Mouse (Mus musculus) heart, embryonic 13.5 days (tissue): ENCODE data around the gene Zfp428. TPM values are rescaled to one million over a fixed set of nuclear protein-coding genes. Genes with fewer than 3 reads are reported as not detected.

Experiments used
- ATAC-seq: fragments of 200-750 bp; cut with Nextera tagmentation; 2 replicates; pipeline ENCODE4 v1.8.0; 2017; ENCODE audit warnings: moderate TSS enrichment; ENCODE audit not compliant: insufficient number of reproducible peaks, low FRiP score, low TSS enrichment; ENCODE audit errors: extremely low read depth
- H3K27ac ChIP-seq: fragments of 300-500 bp; sonication (generic); replicated peaks from 2 replicates; pipeline ENCODE4 v1.5.1; 2015; ENCODE audit warnings: moderate library complexity, mild to moderate bottlenecking, inconsistent platforms
- H3K27me3 ChIP-seq: fragments of 300-500 bp; sonication (generic); replicated peaks from 2 replicates; pipeline ENCODE4 v1.6.1; 2015; ENCODE audit warnings: mild to moderate bottlenecking, inconsistent platforms
- H3K36me3 ChIP-seq: fragments of 300-500 bp; sonication (generic); 2 replicates; pipeline ENCODE4 v1.6.1; 2015; ENCODE audit warnings: mild to moderate bottlenecking, inconsistent platforms
- H3K4me1 ChIP-seq: fragments of 300-500 bp; sonication (generic); 2 replicates; pipeline ENCODE4 v1.6.1; 2015; ENCODE audit warnings: inconsistent platforms
- H3K4me2 ChIP-seq: fragments of 300-500 bp; sonication (generic); 2 replicates; pipeline ENCODE4 v1.6.1; 2015; ENCODE audit warnings: inconsistent platforms, mild to moderate bottlenecking, moderate library complexity
- H3K4me3 ChIP-seq: fragments of 300-500 bp; sonication (generic); 2 replicates; pipeline ENCODE4 v1.5.1; 2015; ENCODE audit warnings: moderate library complexity, mild to moderate bottlenecking, inconsistent platforms
- H3K9ac ChIP-seq: fragments of 300-500 bp; sonication (generic); 2 replicates; pipeline ENCODE4 v1.6.1; 2015; ENCODE audit warnings: inconsistent platforms, mild to moderate bottlenecking, moderate library complexity
- H3K9me3 ChIP-seq: fragments of 300-500 bp; sonication (generic); 2 replicates; pipeline ENCODE4 v1.6.1; 2016; ENCODE audit warnings: inconsistent platforms
- WGBS: fragments of 180-500 bp; shearing (Covaris S2); methylation state at CpG from one replicate; pipeline ENCODE4 v1.1.7; 2015; ENCODE audit warnings: mixed read lengths; 5-methylcytosine and 5-hydroxymethylcytosine counted together
- polyA plus RNA-seq: library from polyadenylated mRNA; unstranded; fragments of >200 nt; fragmentation: Nextera tagmentation; extraction: Ambion mirVana; gene quantifications from 2 replicates; pipeline ENCODE4 v1.2.1, GENCODE M21; 2015

Gene Zfp428
- polyA plus RNA-seq, 1 experiment from 2014 or later = 32.9 TPM

DNA sequence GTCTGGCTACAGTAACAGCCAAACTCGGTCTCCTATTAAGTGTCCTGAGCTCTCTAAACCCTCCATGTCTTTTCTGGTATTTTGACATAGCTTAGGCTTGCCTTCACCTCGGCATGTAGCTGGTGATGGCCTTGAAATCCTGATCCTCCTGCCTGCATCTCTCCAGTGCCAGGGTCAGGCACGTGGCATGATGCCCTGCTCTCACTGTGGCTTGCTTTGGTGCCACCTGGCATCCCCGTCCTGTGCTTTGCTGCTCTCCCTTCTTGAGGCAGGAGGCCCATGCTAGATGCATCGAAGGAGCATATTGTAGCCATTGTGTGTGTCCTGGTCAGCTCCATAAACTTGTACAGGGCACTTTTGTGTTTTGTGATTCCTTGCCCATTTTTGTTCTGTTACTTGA is 30.8 kb downstream of the Zfp428 start:
- Histone ChIP-seq H3K36me3 (peaks cover 41% of the 10 kb centered on the region), H3K9me3 (no peaks in the 10 kb centered on the region), H3K4me2 (no peak overlapping the region), H3K27ac (no peak overlapping the region), H3K4me3 (no peak overlapping the region), H3K9ac (no peak overlapping the region), H3K4me1 (peaks cover 12% of the 10 kb centered on the region; the same call in 1 of the 2 replicates), H3K27me3 (peaks cover 14% of the 10 kb centered on the region)
- WGBS = 80% methylated on average over 5 of the region's 5 CpGs
- no peak for ATAC-seq

- Histone ChIP-seq H3K4me3 (no peak overlapping the region), H3K9me3 (no peaks in the 10 kb centered on the region), H3K4me2 (no peak overlapping the region), H3K27ac (no peak overlapping the region), H3K27me3 (peaks cover 11% of the 10 kb centered on the region), H3K9ac (no peak overlapping the region), H3K36me3 (peaks cover 35% of the 10 kb centered on the region), H3K4me1 (peaks cover 12% of the 10 kb centered on the region; the same call in 1 of the 2 replicates)
- WGBS = 34% methylated on average over 5 of the region's 5 CpGs
- no peak for ATAC-seq
Observed at GRCm38 (mm10) chr7:24538154-24538553, 31.3 kb downstream of the Zfp428 start.

DNA sequence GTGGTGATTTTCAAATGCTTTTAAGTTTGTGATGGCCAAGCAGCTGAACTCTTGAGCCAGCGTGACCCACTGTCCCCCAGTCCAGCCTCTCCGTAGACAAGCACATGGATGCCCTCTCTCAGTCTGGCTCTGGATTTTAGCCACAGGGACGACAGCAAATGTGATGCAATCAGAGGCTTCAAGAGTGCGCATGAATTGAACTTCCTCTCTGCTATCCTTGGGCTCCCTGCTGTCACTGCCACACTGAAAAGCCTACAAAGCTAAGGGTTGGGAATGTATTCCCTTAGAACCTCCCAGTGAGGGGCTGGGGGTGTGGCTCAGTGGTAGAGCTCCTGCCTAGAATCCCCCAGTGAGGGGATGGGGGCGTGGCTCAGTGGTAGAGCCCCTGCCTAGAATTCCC is 31.9 kb downstream of the Zfp428 start:
- no peak overlapping the region for H3K27ac ChIP-seq
- H3K4me3 ChIP-seq = no peak overlapping the region
- no peak for ATAC-seq
- peaks cover 9% of the 10 kb centered on the region; the same call in 1 of the 2 replicates for H3K4me1 ChIP-seq
- peaks cover 30% of the 10 kb centered on the region for H3K36me3 ChIP-seq
- H3K27me3 ChIP-seq = peaks cover 5% of the 10 kb centered on the region
- H3K9me3 ChIP-seq = no peaks in the 10 kb centered on the region
- no peak overlapping the region for H3K9ac ChIP-seq
- WGBS = 75% methylated on average over 5 of the region's 5 CpGs
- H3K4me2 ChIP-seq = no peak overlapping the region

DNA sequence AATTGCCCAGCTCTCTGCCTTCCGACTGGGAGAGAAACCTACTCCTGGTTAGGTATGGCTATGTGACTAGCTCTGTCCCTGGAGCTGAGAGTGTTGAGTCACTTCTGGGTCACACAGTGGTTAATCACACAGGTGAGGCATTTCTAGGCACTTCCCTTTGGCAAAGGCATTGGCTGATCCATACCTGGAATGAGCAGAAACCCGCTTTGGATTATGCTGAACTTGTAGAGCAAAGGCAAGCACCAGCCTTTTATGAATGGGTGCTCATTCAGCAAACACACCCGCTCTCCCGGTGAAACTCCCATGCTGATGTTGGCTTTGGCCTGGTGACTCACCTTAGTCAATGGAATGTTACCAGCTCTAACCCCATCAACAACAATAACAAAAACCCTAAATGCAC is 32.9 kb downstream of the Zfp428 start:
- no peak overlapping the region for H3K27ac ChIP-seq
- no peaks in the 10 kb centered on the region for H3K9me3 ChIP-seq
- H3K36me3 ChIP-seq = peaks cover 20% of the 10 kb centered on the region
- H3K4me3 ChIP-seq = no peak overlapping the region
- no peaks in the 10 kb centered on the region for H3K4me1 ChIP-seq
- H3K27me3 ChIP-seq = no peaks in the 10 kb centered on the region
- WGBS = 91% methylated on average over 4 of the region's 4 CpGs
- H3K9ac ChIP-seq = no peak overlapping the region
- H3K4me2 ChIP-seq = no peak overlapping the region
- no peak for ATAC-seq

- 84% methylated on average over 2 of the region's 2 CpGs for WGBS
- H3K9me3 ChIP-seq = no peaks in the 10 kb centered on the region
- no peak overlapping the region for H3K4me2 ChIP-seq
- peaks cover 15% of the 10 kb centered on the region for H3K36me3 ChIP-seq
- ATAC-seq = no peak
- no peaks in the 10 kb centered on the region for H3K27me3 ChIP-seq
- H3K4me1 ChIP-seq = peaks cover 15% of the 10 kb centered on the region
- no peak overlapping the region for H3K4me3 ChIP-seq
- H3K9ac ChIP-seq = no peak overlapping the region
- no peak overlapping the region for H3K27ac ChIP-seq
Observed at GRCm38 (mm10) chr7:24544506-24544905, 37.7 kb downstream of the Zfp428 start.

- peaks cover 15% of the 10 kb centered on the region for H3K4me1 ChIP-seq
- no peaks in the 10 kb centered on the region for H3K9me3 ChIP-seq
- H3K9ac ChIP-seq = peak within 1 kb of the TSS; percentile 89
- H3K4me2 ChIP-seq = peak within 1 kb of the TSS; percentile 79
- 26% methylated on average over 13 of the region's 13 CpGs for WGBS
- no peaks in the 10 kb centered on the region for H3K27me3 ChIP-seq
- peaks cover 32% of the 10 kb centered on the region for H3K36me3 ChIP-seq
- peak within 1 kb of the TSS; percentile 80 for H3K27ac ChIP-seq
- H3K4me3 ChIP-seq = peak within 1 kb of the TSS; percentile 73
- no peak for ATAC-seq
Observed at GRCm38 (mm10) chr7:24546068-24546614, 39.3 kb downstream of the Zfp428 start, which contains the start of the genes Pinlyp and Xrcc1. TSS of gene Pinlyp (minus strand) at chr7:24546118. TSS of gene Xrcc1 (plus strand) at chr7:24546289.

- Histone ChIP-seq H3K9ac (peak overlapping the region; percentile 89), H3K4me3 (peak overlapping the region; percentile 73), H3K27ac (peak overlapping the region; percentile 80), H3K9me3 (no peaks in the 10 kb centered on the region), H3K4me2 (peak overlapping the region; percentile 79), H3K27me3 (no peaks in the 10 kb centered on the region), H3K36me3 (peaks cover 38% of the 10 kb centered on the region), H3K4me1 (peaks cover 15% of the 10 kb centered on the region)
- ATAC-seq = peak; percentile 97
- WGBS = under 1% methylated on average over 57 of the region's 57 CpGs
Observed at GRCm38 (mm10) chr7:24546634-24547389, 40.0 kb downstream of the Zfp428 start.

GRCm38 (mm10) chr7:24547534-24548036 is 40.8 kb downstream of the Zfp428 start:
- 25% methylated on average over 13 of the region's 13 CpGs for WGBS
- Histone ChIP-seq H3K4me2 (peak overlapping the region; percentile 79), H3K9ac (peak overlapping the region; percentile 89), H3K36me3 (peaks cover 46% of the 10 kb centered on the region), H3K9me3 (no peaks in the 10 kb centered on the region), H3K27me3 (no peaks in the 10 kb centered on the region), H3K4me1 (peaks cover 15% of the 10 kb centered on the region), H3K27ac (peak overlapping the region; percentile 58; the same call in 1 of the 2 replicates), H3K4me3 (peak overlapping the region; percentile 73)
- no peak for ATAC-seq

- Histone ChIP-seq H3K27ac (no peak overlapping the region), H3K4me1 (peaks cover 8% of the 10 kb centered on the region), H3K36me3 (peaks cover 85% of the 10 kb centered on the region), H3K9ac (no peak overlapping the region), H3K4me3 (no peak overlapping the region), H3K4me2 (no peak overlapping the region), H3K9me3 (no peaks in the 10 kb centered on the region), H3K27me3 (no peaks in the 10 kb centered on the region)
- 75% methylated on average over 12 of the region's 12 CpGs for WGBS
- no peak for ATAC-seq
Observed at GRCm38 (mm10) chr7:24551985-24552759, 45.4 kb downstream of the Zfp428 start.

DNA sequence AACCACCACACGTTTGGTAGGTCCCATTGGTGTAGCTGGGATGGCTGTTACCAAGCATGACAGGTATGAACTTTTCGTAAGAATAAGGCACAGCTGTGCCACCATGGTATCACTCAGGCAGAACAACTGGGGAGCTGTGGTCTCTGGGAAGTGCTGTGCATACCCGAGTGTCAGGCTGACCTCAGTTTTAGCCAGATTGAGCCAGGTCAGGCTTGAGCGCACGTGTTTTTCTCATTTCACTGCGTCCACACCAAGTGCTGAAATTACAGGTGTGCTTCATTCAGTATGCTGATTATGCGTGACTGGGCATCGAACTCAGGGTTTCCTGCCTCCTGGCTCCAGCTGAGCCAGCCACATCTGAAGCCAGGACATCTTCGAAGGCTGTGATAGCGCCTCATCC is 49.0 kb downstream of the Zfp428 start:
- no peak for ATAC-seq
- no peak overlapping the region for H3K4me3 ChIP-seq
- no peak overlapping the region for H3K4me2 ChIP-seq
- H3K9me3 ChIP-seq = no peaks in the 10 kb centered on the region
- peaks cover 83% of the 10 kb centered on the region for H3K36me3 ChIP-seq
- 88% methylated on average over 10 of the region's 10 CpGs for WGBS
- no peaks in the 10 kb centered on the region for H3K27me3 ChIP-seq
- H3K4me1 ChIP-seq = no peaks in the 10 kb centered on the region
- H3K27ac ChIP-seq = no peak overlapping the region
- no peak overlapping the region for H3K9ac ChIP-seq

- WGBS = 88% methylated on average over 4 of the region's 4 CpGs
Observed at GRCm38 (mm10) chr7:24561450-24561849, 54.6 kb downstream of the Zfp428 start.

More at GRCm38 (mm10) chr7:24561450-24561849, 54.6 kb downstream of the Zfp428 start:
- no peaks in the 10 kb centered on the region for H3K4me1 ChIP-seq
- H3K4me2 ChIP-seq = no peak overlapping the region
- H3K27me3 ChIP-seq = no peaks in the 10 kb centered on the region
- no peak overlapping the region for H3K27ac ChIP-seq
- ATAC-seq = no peak
- no peaks in the 10 kb centered on the region for H3K9me3 ChIP-seq
- H3K9ac ChIP-seq = no peak overlapping the region
- peaks cover 77% of the 10 kb centered on the region for H3K36me3 ChIP-seq
- no peak overlapping the region for H3K4me3 ChIP-seq
